Mouse (Mus musculus): ENCODE measurements around the gene Tuba3a. TPM values are rescaled to one million over a fixed set of nuclear protein-coding genes. Genes with fewer than 3 reads are reported as not detected.

The Tuba3a gene
- polyA plus RNA-seq, 1 experiment: not detected

DNA sequence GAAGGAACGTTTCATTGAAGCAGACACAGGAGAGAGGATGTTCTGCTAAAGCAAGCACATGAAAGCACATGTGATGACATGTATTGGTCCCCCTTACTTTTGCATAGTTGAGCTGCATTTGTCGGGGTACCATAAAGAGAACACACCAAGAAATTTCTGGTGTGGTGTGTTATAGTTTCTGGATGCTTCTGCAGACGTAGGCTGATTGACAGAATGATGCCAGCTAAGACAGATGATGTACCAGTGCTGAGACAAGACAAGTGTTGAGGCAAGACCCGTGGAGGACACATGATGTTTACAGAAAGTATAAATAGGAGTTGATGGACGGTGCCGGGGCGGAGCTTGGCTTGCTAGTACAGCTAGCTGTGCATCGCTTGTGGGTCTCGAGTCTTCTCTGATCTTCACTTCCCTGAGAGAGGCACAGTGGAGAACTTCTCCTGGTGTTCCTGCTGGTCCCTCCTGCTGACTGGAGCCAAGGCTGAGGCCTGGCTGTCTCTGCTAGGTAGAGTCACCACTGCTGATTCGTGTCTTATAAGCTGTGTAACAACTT, 25.8 kb downstream of the Tuba3a start:
- Histone ChIP-seq H3K27me3 (ENCODE audit: control insufficient read depth) (no peaks in the 10 kb centered on the region), H3K9me3 (ENCODE audit: control insufficient read depth, low read length) (peaks cover 3% of the 10 kb centered on the region; the same call in 1 of the 2 replicates), H3K4me1 (ENCODE audit: control insufficient read depth) (peaks cover 2% of the 10 kb centered on the region; the same call in 1 of the 2 replicates), H3K36me3 (ENCODE audit: control insufficient read depth) (no peaks in the 10 kb centered on the region), H3K4me3 (replicated peaks) (no peak overlapping the region)
- TF ChIP-seq TAL1 (IDR thresholded peaks at IDR 0.05; ENCODE audit: low read length) (no peak), GATA1 (IDR thresholded peaks at IDR 0.05; ENCODE audit: low read length) (no peak)

DNA sequence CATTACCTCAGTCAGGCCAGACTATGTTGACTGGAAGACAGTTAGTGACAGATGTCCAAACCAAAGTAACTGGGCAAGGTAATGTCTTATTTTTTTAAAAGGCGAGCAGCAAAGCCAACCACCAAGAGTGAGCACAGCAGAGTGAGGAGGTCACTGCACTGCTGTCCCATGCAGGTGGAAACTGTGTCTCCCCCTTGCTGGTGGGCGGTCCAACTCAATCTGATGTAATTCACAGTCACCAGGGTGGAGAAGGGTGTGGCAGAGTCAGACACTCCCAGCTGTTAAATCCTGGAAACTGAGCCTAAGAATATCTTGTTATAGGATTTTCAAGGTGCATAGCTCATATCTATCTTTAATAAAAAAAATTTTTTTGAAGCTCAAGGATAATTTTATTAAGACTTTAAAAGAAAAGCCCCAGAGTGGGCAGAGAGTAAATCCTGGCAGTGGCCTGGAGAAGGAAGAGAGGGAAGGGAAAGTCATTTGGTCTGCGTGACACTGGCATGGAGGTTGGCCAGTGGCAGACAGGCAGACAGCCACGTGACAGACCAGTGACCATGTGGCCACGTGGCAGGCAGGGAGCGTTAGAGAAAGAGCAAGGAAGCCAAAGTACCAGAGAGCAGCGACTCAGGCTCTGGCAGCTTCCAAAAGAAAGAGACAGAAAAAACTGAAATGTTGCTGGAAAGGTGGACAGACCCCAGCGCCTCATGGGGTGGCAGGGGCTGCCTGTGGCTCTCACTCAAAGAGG, 29.4 kb downstream of the Tuba3a start:
- Histone ChIP-seq H3K36me3 (ENCODE audit: control insufficient read depth) (no peaks in the 10 kb centered on the region), H3K9me3 (ENCODE audit: control insufficient read depth, low read length) (no peaks in the 10 kb centered on the region), H3K27me3 (ENCODE audit: control insufficient read depth) (no peaks in the 10 kb centered on the region), H3K4me3 (replicated peaks) (no peak overlapping the region), H3K4me1 (ENCODE audit: control insufficient read depth) (peaks cover 2% of the 10 kb centered on the region; the same call in 1 of the 2 replicates)
- no peak for TF ChIP-seq TAL1 (IDR thresholded peaks at IDR 0.05; ENCODE audit: low read length)
- no peak for TF ChIP-seq GATA1 (IDR thresholded peaks at IDR 0.05; ENCODE audit: low read length)

DNA sequence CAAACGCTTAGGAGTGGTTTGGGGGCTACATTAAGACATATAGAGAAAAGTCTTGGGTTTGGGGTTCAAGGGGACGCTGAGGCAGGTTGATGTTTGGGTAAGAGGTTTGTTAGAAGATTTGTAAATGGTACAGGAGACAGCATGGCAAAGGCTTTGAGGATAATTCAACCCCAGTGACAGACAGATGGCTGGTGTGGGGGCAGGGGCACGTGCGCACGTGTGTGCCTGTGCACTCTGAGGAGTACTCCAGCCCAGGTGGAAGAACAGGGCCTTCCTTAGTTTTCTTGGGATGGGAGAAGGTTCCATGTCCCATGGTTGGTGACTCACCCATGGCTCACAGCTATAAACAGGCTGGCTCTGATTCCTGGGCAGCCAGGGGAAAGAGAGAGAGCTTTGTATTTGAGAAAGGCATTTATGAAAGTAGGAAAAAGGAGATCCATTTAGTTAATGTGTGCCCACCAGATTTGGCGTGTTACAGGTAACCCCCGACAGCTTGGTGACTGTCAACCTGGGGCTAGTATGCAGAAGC, 30.3 kb downstream of the Tuba3a start:
- peaks cover 2% of the 10 kb centered on the region; the same call in 1 of the 2 replicates for H3K4me1 ChIP-seq (ENCODE audit: control insufficient read depth)
- no peak overlapping the region for H3K4me3 ChIP-seq (replicated peaks)
- no peak for TF ChIP-seq TAL1 (IDR thresholded peaks at IDR 0.05; ENCODE audit: low read length)
- TF ChIP-seq GATA1 (IDR thresholded peaks at IDR 0.05; ENCODE audit: low read length): no peak
- no peaks in the 10 kb centered on the region for H3K36me3 ChIP-seq (ENCODE audit: control insufficient read depth)
- H3K9me3 ChIP-seq (ENCODE audit: control insufficient read depth, low read length): no peaks in the 10 kb centered on the region
- no peaks in the 10 kb centered on the region for H3K27me3 ChIP-seq (ENCODE audit: control insufficient read depth)

DNA sequence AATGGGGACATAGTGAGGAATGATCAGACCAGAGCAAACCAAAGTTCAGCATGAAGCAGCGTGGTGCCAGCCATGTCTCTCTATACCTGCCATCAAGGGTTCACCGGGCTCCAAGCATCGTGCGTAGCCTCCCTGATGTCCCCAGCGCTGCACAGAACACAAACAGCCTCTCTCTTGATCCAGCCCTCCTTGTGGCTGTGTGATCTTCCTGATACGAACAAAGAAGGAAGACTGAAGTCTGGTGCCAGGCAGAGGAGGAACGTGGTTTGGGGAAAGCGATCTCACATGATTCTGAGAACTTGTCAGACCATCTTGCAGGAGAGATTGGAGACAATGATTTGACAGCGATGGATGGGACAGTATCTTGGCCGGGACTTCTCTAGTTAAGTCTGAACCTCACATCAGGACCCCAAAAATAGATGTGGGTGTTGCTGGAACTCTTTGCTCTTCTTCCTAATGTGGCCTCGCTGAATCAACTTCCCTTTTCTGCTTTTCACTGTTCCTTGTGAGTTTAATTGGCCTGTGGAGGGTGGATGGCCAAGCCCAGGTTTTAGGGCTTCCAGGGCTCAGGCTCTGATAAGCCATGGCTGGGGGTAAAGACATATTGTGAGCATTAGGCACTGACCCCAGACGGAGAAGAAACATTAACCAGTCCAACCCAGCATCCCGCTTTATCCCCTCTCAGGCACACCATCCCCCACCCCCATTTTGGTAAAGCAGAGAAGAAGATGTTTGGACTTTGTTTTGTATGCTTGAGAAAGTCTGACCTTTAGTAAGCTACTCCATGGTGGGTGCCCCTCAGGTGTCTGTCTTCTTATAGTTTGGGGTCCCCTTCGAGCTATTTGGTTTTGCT, 31.8 kb downstream of the Tuba3a start:
- Histone ChIP-seq H3K36me3 (ENCODE audit: control insufficient read depth) (no peaks in the 10 kb centered on the region), H3K9me3 (ENCODE audit: control insufficient read depth, low read length) (no peaks in the 10 kb centered on the region), H3K4me1 (ENCODE audit: control insufficient read depth) (peaks cover 2% of the 10 kb centered on the region; the same call in 1 of the 2 replicates), H3K27me3 (ENCODE audit: control insufficient read depth) (no peaks in the 10 kb centered on the region), H3K4me3 (replicated peaks) (no peak overlapping the region)
- TF ChIP-seq TAL1 (IDR thresholded peaks at IDR 0.05; ENCODE audit: low read length): no peak
- no peak for TF ChIP-seq GATA1 (IDR thresholded peaks at IDR 0.05; ENCODE audit: low read length)

DNA sequence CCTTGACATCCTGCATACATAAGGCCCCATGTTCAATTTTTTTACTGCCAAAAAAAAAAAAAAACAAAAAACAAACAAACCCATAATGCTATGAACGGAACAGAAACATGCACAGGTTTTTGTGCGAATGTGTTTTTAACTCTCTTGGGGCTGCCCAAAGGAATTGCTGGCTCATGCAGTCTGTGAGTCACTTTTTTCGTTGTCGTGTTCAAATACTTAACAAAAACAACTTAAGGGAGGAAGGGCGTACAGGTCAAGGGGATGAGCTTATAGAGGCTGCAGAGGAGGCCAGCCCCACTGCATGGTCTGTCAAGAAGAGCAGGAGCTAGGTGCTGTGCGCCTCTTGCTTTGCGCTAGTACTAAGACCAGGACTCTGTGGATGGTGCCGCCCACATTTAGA, 33.1 kb downstream of the Tuba3a start:
- no peaks in the 10 kb centered on the region for H3K27me3 ChIP-seq (ENCODE audit: control insufficient read depth)
- TF ChIP-seq GATA1 (IDR thresholded peaks at IDR 0.05; ENCODE audit: low read length): no peak
- no peak overlapping the region for H3K4me3 ChIP-seq (replicated peaks)

DNA sequence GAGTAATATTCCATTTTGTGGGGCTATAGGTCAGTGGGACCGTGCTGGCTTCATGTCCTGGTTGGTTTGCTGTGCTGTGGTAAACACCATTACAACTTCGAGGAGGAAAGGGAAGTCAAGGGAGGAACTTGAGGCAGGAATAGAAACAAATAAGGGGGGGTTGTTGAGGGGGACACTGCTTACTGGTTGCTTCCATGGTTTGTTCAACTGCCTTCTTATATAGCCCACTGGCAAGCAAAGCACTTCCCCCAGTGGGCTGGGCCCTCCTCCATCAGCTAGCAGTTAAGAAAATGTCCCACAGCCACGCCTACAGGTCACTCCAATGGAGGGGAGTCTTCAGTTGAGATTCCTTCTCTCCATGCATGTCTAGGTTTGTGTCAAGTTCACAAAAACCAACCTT, 33.6 kb downstream of the Tuba3a start:
- Histone ChIP-seq H3K27me3 (ENCODE audit: control insufficient read depth) (no peaks in the 10 kb centered on the region), H3K4me3 (replicated peaks) (no peak overlapping the region), H3K4me1 (ENCODE audit: control insufficient read depth) (peaks cover 2% of the 10 kb centered on the region; the same call in 1 of the 2 replicates), H3K36me3 (ENCODE audit: control insufficient read depth) (no peaks in the 10 kb centered on the region), H3K9me3 (ENCODE audit: control insufficient read depth, low read length) (no peaks in the 10 kb centered on the region)
- TF ChIP-seq TAL1 (IDR thresholded peaks at IDR 0.05; ENCODE audit: low read length): no peak
- no peak for TF ChIP-seq GATA1 (IDR thresholded peaks at IDR 0.05; ENCODE audit: low read length)

More for the DNA sequence above, 33.1 kb downstream of the Tuba3a start:
- Histone ChIP-seq H3K4me1 (ENCODE audit: control insufficient read depth) (peaks cover 2% of the 10 kb centered on the region; the same call in 1 of the 2 replicates), H3K36me3 (ENCODE audit: control insufficient read depth) (no peaks in the 10 kb centered on the region), H3K9me3 (ENCODE audit: control insufficient read depth, low read length) (no peaks in the 10 kb centered on the region)

DNA sequence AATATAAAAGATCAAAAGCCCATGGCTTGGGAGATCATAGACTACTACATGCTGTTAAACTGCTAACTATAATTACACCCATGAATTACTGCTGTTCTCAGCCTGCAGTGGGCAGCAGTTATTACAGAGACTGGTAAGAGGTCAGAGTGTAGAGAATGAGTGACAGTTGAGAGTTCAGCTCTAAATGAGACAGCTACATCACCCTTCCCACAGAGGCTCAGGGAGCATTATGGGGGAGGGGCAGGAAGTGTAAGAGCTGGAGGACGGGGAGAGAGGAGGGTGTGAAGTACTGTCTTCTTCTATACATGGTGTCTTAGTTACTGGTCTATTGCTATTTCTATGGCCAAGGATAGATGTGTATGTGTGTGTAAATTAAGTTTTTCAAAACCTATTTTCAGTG, 41.3 kb downstream of the Tuba3a start:
- Histone ChIP-seq H3K9me3 (ENCODE audit: control insufficient read depth, low read length) (no peaks in the 10 kb centered on the region), H3K36me3 (ENCODE audit: control insufficient read depth) (no peaks in the 10 kb centered on the region), H3K4me3 (replicated peaks) (no peak overlapping the region), H3K27me3 (ENCODE audit: control insufficient read depth) (no peaks in the 10 kb centered on the region), H3K4me1 (ENCODE audit: control insufficient read depth) (no peaks in the 10 kb centered on the region)
- TF ChIP-seq GATA1 (IDR thresholded peaks at IDR 0.05; ENCODE audit: low read length) (no peak), TAL1 (IDR thresholded peaks at IDR 0.05; ENCODE audit: low read length) (no peak)

DNA sequence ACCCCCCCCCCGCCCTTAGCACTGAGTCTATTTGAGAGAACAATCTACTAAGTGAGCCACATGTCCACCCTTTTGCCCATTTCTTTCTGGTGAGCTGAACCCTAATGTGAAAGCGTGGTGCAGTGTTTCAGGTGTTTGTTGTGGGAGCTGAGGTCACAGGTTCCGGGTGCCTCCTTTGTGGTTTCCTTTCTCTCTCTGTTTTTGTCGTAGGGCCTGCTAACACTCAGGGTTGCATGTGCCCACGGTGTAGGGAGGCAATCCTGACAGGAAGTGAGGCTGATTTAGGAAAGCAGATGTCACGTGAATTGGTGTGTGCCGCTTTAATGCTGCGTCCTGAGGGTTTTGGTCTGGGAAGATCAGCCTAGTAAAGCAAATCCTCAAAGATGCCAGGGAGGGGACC, 44.3 kb downstream of the Tuba3a start:
- no peaks in the 10 kb centered on the region for H3K36me3 ChIP-seq (ENCODE audit: control insufficient read depth)
- H3K27me3 ChIP-seq (ENCODE audit: control insufficient read depth): no peaks in the 10 kb centered on the region
- H3K4me1 ChIP-seq (ENCODE audit: control insufficient read depth): no peaks in the 10 kb centered on the region
- TF ChIP-seq GATA1 (IDR thresholded peaks at IDR 0.05; ENCODE audit: low read length) (no peak), TAL1 (IDR thresholded peaks at IDR 0.05; ENCODE audit: low read length) (no peak)
- no peak overlapping the region for H3K4me3 ChIP-seq (replicated peaks)
- no peaks in the 10 kb centered on the region for H3K9me3 ChIP-seq (ENCODE audit: control insufficient read depth, low read length)

DNA sequence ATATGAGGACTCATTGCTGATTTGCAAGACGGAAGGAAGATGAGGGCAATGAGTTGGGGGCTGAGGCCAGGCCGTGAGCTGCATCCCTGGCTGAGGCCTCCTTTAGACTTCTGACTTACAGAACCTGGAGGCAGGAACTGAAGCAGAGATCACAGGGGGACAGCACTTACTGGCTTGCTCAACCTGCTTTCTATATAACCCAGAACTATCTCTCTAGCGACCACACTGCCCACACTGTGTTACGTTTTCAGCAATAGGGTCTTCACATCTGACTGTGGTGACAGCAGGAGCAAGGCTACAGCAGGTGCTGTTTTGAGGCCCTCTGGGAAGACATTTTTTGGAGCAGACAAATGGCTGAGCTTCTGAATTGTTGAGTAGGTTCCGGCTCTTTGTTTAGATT, 45.2 kb downstream of the Tuba3a start:
- Histone ChIP-seq H3K4me1 (ENCODE audit: control insufficient read depth) (no peaks in the 10 kb centered on the region), H3K36me3 (ENCODE audit: control insufficient read depth) (no peaks in the 10 kb centered on the region), H3K4me3 (replicated peaks) (no peak overlapping the region), H3K27me3 (ENCODE audit: control insufficient read depth) (no peaks in the 10 kb centered on the region), H3K9me3 (ENCODE audit: control insufficient read depth, low read length) (no peaks in the 10 kb centered on the region)
- TF ChIP-seq TAL1 (IDR thresholded peaks at IDR 0.05; ENCODE audit: low read length) (no peak), GATA1 (IDR thresholded peaks at IDR 0.05; ENCODE audit: low read length) (no peak)

All from erythroblast, embryonic 14.5 days (primary cell).